In genomic region chr9:40177017-40177416, GRCm38 (mm10) we compare ENCODE assay signal across 29 mouse cellular contexts. TPM values are rescaled to one million over a fixed set of nuclear protein-coding genes. Genes with fewer than 3 reads are reported as not detected.
A peak's percentile ranks its signal among the peaks of the same experiment; 100 is the strongest.
DNase-seq lines count a peak whose midpoint lies in the region; ATAC-seq and TF ChIP-seq lines count a peak whose summit lies in the region.
"Had no signal": no experiment of that assay in that cellular context is flagged by ENCODE, and none has a peak within 500 bp of the region (broad histone marks: within the 10 kb centered on the region; RNA-seq: fewer than 3 reads in every experiment).

No protein-coding gene starts in this region.

- CTCF ChIA-PET in Patski (lab: Charles Lee), result no interaction called here

- TF ChIP-seq CTCF in kidney, adult 2 months (conservative IDR thresholded peaks at IDR 0.05; ENCODE audit: insufficient read depth, insufficient read length, low read depth, low read length), result no peak
- TF ChIP-seq CTCF in Patski (IDR thresholded peaks at IDR 0.05), result no peak

- in situ Hi-C loops in Patski (cut with MboI; ENCODE audit: low pct_unique_long_range_greater_than_20kb), result no loop called here

- no peak overlapping the region for H3K4me3 ChIP-seq in kidney, adult 2 months (ENCODE audit: insufficient read depth, low read depth, low read length)
- H3K4me3 ChIP-seq in kidney, embryonic 15.5 days (replicated peaks), result no peak overlapping the region
- H3K4me3 ChIP-seq: embryonic facial prominence, embryonic 13.5 days; embryonic facial prominence, embryonic 15.5 days; erythroblast, embryonic 14.5 days; forebrain, embryonic 10.5 days; forebrain, embryonic 12.5 days had no signal

- H3K9ac ChIP-seq in kidney, embryonic 15.5 days, result no peak overlapping the region
- H3K9ac ChIP-seq: embryonic facial prominence, embryonic 13.5 days; embryonic facial prominence, embryonic 15.5 days; forebrain, embryonic 12.5 days had no signal

- peak; percentile 45 for DNase-seq in kidney, adult 2 months
- no peak for DNase-seq in kidney, adult 11 months
- DNase-seq in kidney, postnatal 4 days, result no peak
- peak; percentile 15 for DNase-seq in kidney, postnatal 14 days
- no peak for DNase-seq in kidney, adult 18-20 months
- DNase-seq in Patski (ENCODE audit: low read depth, low spot score), result no peak
- DNase-seq: adrenal gland, adult 2 months; adrenal gland, postnatal 10 days; adrenal gland, postnatal 25 days; B cell, adult 2 months; cerebellum, adult 11 months; cerebellum, adult 18-20 months; cerebellum, adult 8-10 months; cerebellum, adult 9-11 months; cerebellum, postnatal 14 days; cerebellum, postnatal 36 days; embryo, embryonic 11 days had no signal

- peak; percentile 64; the same call in 1 of the 2 replicates for ATAC-seq in kidney, embryonic 15.5 days (replicated peaks; ENCODE audit: low FRiP score)
- peak; percentile 90 for ATAC-seq in Patski
- ATAC-seq: CD4-positive, CD25-positive, alpha-beta regulatory T cell, adult 4 months; forebrain, embryonic 14.5 days had no signal

- H3K36me3 ChIP-seq in kidney, adult 2 months (ENCODE audit: control insufficient read depth, insufficient read depth, low read length), result no peaks in the 10 kb centered on the region
- H3K36me3 ChIP-seq in kidney, embryonic 15.5 days, result no peaks in the 10 kb centered on the region
- H3K36me3 ChIP-seq: embryonic facial prominence, embryonic 13.5 days; embryonic facial prominence, embryonic 15.5 days; forebrain, embryonic 10.5 days; forebrain, embryonic 12.5 days; G1E had no signal

- no peak overlapping the region for H3K27ac ChIP-seq in kidney, adult 2 months (ENCODE audit: insufficient read depth, low read depth, low read length)
- no peak overlapping the region for H3K27ac ChIP-seq in kidney, embryonic 15.5 days
- H3K27ac ChIP-seq: embryonic facial prominence, embryonic 13.5 days; embryonic facial prominence, embryonic 15.5 days; forebrain, embryonic 10.5 days; forebrain, embryonic 12.5 days had no signal

- H3K4me1 ChIP-seq in kidney, adult 2 months (ENCODE audit: control insufficient read depth, insufficient read depth, low read length), result no peaks in the 10 kb centered on the region
- no peaks in the 10 kb centered on the region for H3K4me1 ChIP-seq in kidney, embryonic 15.5 days
- H3K4me1 ChIP-seq: embryonic facial prominence, embryonic 13.5 days; embryonic facial prominence, embryonic 15.5 days; forebrain, embryonic 10.5 days; forebrain, embryonic 12.5 days had no signal

- no peak for TF ChIP-seq POLR2A in kidney, adult 2 months (IDR thresholded peaks at IDR 0.05; ENCODE audit: low read depth, low read length)

- no peaks in the 10 kb centered on the region for H3K9me3 ChIP-seq in kidney, embryonic 15.5 days (replicated peaks)
- H3K9me3 ChIP-seq: embryonic facial prominence, embryonic 13.5 days; embryonic facial prominence, embryonic 15.5 days; forebrain, embryonic 10.5 days; forebrain, embryonic 12.5 days; G1E had no signal

- POLR2A ChIA-PET in Patski (lab: Charles Lee), result no interaction called here

- H3K4me2 ChIP-seq in kidney, embryonic 15.5 days, result no peak overlapping the region
- H3K4me2 ChIP-seq: embryonic facial prominence, embryonic 13.5 days; embryonic facial prominence, embryonic 15.5 days; forebrain, embryonic 12.5 days had no signal

- no peaks in the 10 kb centered on the region for H3K27me3 ChIP-seq in kidney, adult 2 months (replicated peaks; ENCODE audit: control insufficient read depth, insufficient read depth, low read length)
- no peaks in the 10 kb centered on the region for H3K27me3 ChIP-seq in kidney, embryonic 15.5 days
- no peaks in the 10 kb centered on the region for H3K27me3 ChIP-seq in Patski
- H3K27me3 ChIP-seq: CH12.LX; embryonic facial prominence, embryonic 13.5 days; embryonic facial prominence, embryonic 15.5 days; forebrain, embryonic 12.5 days had no signal

- 43% methylated on average over 6 of the region's 6 CpGs for WGBS in kidney, adult 2 months
- 73% methylated on average over 6 of the region's 6 CpGs for WGBS in kidney, embryonic 15.5 days

RNA-seq across cellular contexts. Expression of gene Olfr986, which starts 3.7 kb away (rescaled TPM):
- not detected in 2 replicates for polyA plus RNA-seq in kidney, adult 2 months (2012; rRNA removed)
- not detected in 2 replicates for polyA plus RNA-seq in kidney, embryonic 15.5 days (2015; fragmentation: Nextera tagmentation; extraction: Ambion mirVana)
- polyA plus RNA-seq in Patski (2021), result not detected
- polyA plus RNA-seq: adrenal gland, adult 2 months; brain, embryonic 14.5 days; CD4-positive, CD25-positive, alpha-beta regulatory T cell, adult 4 months; embryonic facial prominence, embryonic 11.5 days; embryonic facial prominence, embryonic 13.5 days; embryonic facial prominence, embryonic 15.5 days; erythroblast, embryonic 14.5 days; forebrain, embryonic 10.5 days; forebrain, embryonic 12.5 days; forebrain, embryonic 14.5 days; G1E had no signal

RNA-seq across cellular contexts. Expression of gene Zfp202, which starts 15.1 kb away (rescaled TPM):
- 0.94 and 1.1 TPM in 2 replicates for polyA plus RNA-seq in kidney, adult 2 months (2012; rRNA removed)
- 6.8 and 7.5 TPM in 2 replicates for polyA plus RNA-seq in kidney, embryonic 15.5 days (2015; fragmentation: Nextera tagmentation; extraction: Ambion mirVana)
- polyA plus RNA-seq in Patski (2021), result 4.9 TPM

RNA-seq across cellular contexts. Expression of gene Tmem225, which starts 29.1 kb away (rescaled TPM):
- not detected in 2 replicates for polyA plus RNA-seq in kidney, adult 2 months (2012; rRNA removed)
- not detected in 2 replicates for polyA plus RNA-seq in kidney, embryonic 15.5 days (2015; fragmentation: Nextera tagmentation; extraction: Ambion mirVana)
- not detected for polyA plus RNA-seq in Patski (2021)
- polyA plus RNA-seq: adrenal gland, adult 2 months; brain, embryonic 14.5 days; CD4-positive, CD25-positive, alpha-beta regulatory T cell, adult 4 months; embryonic facial prominence, embryonic 11.5 days; embryonic facial prominence, embryonic 13.5 days; embryonic facial prominence, embryonic 15.5 days; erythroblast, embryonic 14.5 days; forebrain, embryonic 10.5 days; forebrain, embryonic 12.5 days; forebrain, embryonic 14.5 days; G1E had no signal

RNA-seq across cellular contexts. Expression of gene Olfr985, which starts 47.0 kb away (rescaled TPM):
- not detected in 2 replicates for polyA plus RNA-seq in kidney, adult 2 months (2012; rRNA removed)
- polyA plus RNA-seq in kidney, embryonic 15.5 days (2015; fragmentation: Nextera tagmentation; extraction: Ambion mirVana), result not detected in 2 replicates
- polyA plus RNA-seq in Patski (2021), result not detected
- polyA plus RNA-seq: adrenal gland, adult 2 months; CD4-positive, CD25-positive, alpha-beta regulatory T cell, adult 4 months; embryonic facial prominence, embryonic 11.5 days; embryonic facial prominence, embryonic 13.5 days; embryonic facial prominence, embryonic 15.5 days; erythroblast, embryonic 14.5 days; forebrain, embryonic 10.5 days; forebrain, embryonic 12.5 days; forebrain, embryonic 14.5 days; G1E had no signal

Comparison
In these comparisons a context has a peak if more than half of its experiments do, and no peak if none do; other contexts are left out.
1. DNase-seq: peak in kidney, adult 2 months (single experiment) and kidney, postnatal 14 days (single experiment); none in kidney, adult 11 months (single experiment), kidney, postnatal 4 days (0 of 2), kidney, adult 18-20 months (single experiment) and Patski (single experiment).